Mouse (Mus musculus): Measurements from ENCODE around the gene Gm14743. TPM values are rescaled to one million over a fixed set of nuclear protein-coding genes. Genes with fewer than 3 reads are reported as not detected.
"Not testable (repeated sequence)": the region's sequence is repeated elsewhere in the genome, so short reads cannot be mapped to it uniquely, and the experiment has no call there.

Gene Gm14743
- not detected in 2 replicates for polyA plus RNA-seq (2015; fragmentation: Nextera tagmentation; extraction: Ambion mirVana)

DNA sequence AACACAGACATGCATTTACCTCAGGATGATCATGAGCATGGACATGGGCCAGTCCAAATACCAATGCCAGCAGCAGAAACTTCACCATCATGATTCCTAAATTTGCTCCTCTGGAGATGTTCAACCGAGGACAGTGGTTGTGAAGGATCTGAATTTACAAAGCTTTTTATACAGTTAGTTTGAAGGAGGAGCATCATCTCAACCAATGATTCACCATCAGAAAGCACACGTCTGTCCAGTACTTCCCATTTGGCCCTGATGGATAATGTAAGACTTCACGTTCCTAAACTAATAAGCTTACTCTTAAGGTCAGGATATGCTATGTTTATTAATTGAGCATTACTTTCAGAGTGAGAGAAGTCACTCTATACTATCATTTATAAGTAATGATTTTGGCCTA is at the start of gene Gm14743:
TSS of gene Gm14743 (minus strand) at position 101 of the 400 bp plus-strand sequence.
- not testable (repeated sequence) for H3K36me3 ChIP-seq; H3K27ac ChIP-seq; H3K4me2 ChIP-seq; H3K4me1 ChIP-seq; H3K4me3 ChIP-seq; H3K9ac ChIP-seq; H3K9me3 ChIP-seq; ATAC-seq (ENCODE audit: borderline replicate concordance, extremely low read depth, low FRiP score, low TSS enrichment); H3K27me3 ChIP-seq
- WGBS: no CpG with 5 or more reads among the region's 3 CpGs

- no peaks in the 10 kb centered on the region for H3K27me3 ChIP-seq
- H3K9me3 ChIP-seq: no peaks in the 10 kb centered on the region
- ATAC-seq (ENCODE audit: borderline replicate concordance, extremely low read depth, low FRiP score, low TSS enrichment): no peak
- no peak overlapping the region for H3K4me2 ChIP-seq
- no peak overlapping the region for H3K27ac ChIP-seq
- 92% methylated on average over 5 of the region's 5 CpGs for WGBS
- no peak overlapping the region for H3K9ac ChIP-seq
- H3K4me1 ChIP-seq: no peaks in the 10 kb centered on the region
- no peaks in the 10 kb centered on the region for H3K36me3 ChIP-seq
- no peak overlapping the region for H3K4me3 ChIP-seq
Observed at GRCm38 (mm10) chrX:78202829-78203228, 42.9 kb downstream of the Gm14743 start.

DNA sequence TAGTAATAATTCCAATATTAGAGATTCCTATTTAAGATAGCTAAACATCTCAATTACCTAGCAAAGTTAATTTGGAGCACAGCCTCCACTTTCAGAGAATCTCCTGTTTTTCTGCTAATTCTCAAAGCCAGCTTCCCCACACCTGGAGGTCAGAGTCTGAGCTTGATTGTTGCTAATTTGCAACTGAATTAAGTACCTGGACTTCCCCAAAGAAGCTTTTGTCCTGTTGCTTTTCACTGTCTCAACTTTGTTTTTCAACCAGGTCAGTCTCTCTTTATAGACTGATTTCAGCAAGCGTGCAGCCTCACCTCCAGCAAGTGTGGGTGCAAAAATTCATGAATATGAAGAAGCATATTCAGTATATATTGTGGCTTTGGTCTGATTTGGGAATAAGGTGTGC is 43.5 kb downstream of the Gm14743 start:
- not testable (repeated sequence) for ATAC-seq (ENCODE audit: borderline replicate concordance, extremely low read depth, low FRiP score, low TSS enrichment); H3K9ac ChIP-seq; H3K9me3 ChIP-seq; H3K36me3 ChIP-seq; H3K4me1 ChIP-seq; H3K4me3 ChIP-seq; H3K4me2 ChIP-seq; H3K27me3 ChIP-seq; H3K27ac ChIP-seq
- WGBS: 65% methylated on average over 1 of the region's 1 CpGs

Other genes with a start within 250 kb of the Gm14743 start
- not detected in 2 replicates for gene Obp1a, start 154.5 kb downstream of the Gm14743 start, polyA plus RNA-seq (2015; fragmentation: Nextera tagmentation; extraction: Ambion mirVana)
- gene Gm5938, start 120.5 kb downstream of the Gm14743 start, polyA plus RNA-seq (2015; fragmentation: Nextera tagmentation; extraction: Ambion mirVana): not detected in 2 replicates
- gene Obp1b, start 59.1 kb downstream of the Gm14743 start, polyA plus RNA-seq (2015; fragmentation: Nextera tagmentation; extraction: Ambion mirVana): not detected in 2 replicates
- gene 4930480E11Rik, start 123.7 kb upstream of the Gm14743 start, polyA plus RNA-seq (2015; fragmentation: Nextera tagmentation; extraction: Ambion mirVana): not detected in 2 replicates